Mouse (Mus musculus) megakaryocyte, embryonic 14.5 days (primary cell): ENCODE results near the gene Clcn1. TPM values are rescaled to one million over a fixed set of nuclear protein-coding genes. Genes with fewer than 3 reads are reported as not detected.

Source experiments
- H3K27me3 ChIP-seq: replicated peaks from 2 replicates; pipeline ENCODE3; 2012; ENCODE audit warnings: inconsistent platforms
- H3K36me3 ChIP-seq: replicated peaks from 2 replicates; pipeline ENCODE3; 2012; ENCODE audit warnings: low read length, inconsistent platforms, mixed read lengths
- H3K4me1 ChIP-seq: 2 replicates; pipeline ENCODE4 v1.6.1; 2012; ENCODE audit warnings: inconsistent platforms
- H3K4me3 ChIP-seq: replicated peaks from 2 replicates; pipeline ENCODE3; 2012; ENCODE audit warnings: moderate library complexity, mild to moderate bottlenecking, inconsistent platforms
- H3K9me3 ChIP-seq: 2 replicates; pipeline ENCODE4 v1.6.1; 2012; ENCODE audit warnings: inconsistent platforms
- FLI1 ChIP-seq: IDR thresholded peaks from 2 replicates; pipeline ENCODE4 v1.6.1; 2012; ENCODE audit warnings: low read length, inconsistent platforms, mixed read lengths
- GATA1 ChIP-seq: IDR thresholded peaks from 3 replicates; pipeline ENCODE4 v1.6.1; 2012; ENCODE audit warnings: mixed read lengths, low read length, inconsistent platforms, borderline replicate concordance
- polyA plus RNA-seq: library from polyadenylated mRNA; stranded (reverse); fragments of >175 nt; gene quantifications from 2 replicates; pipeline ENCODE4 v1.2.3, GENCODE M21; 2012; ENCODE audit warnings: low replicate concordance; ENCODE audit not compliant: insufficient read depth

Clcn1 gene
- polyA plus RNA-seq, 1 experiment = not detected

DNA sequence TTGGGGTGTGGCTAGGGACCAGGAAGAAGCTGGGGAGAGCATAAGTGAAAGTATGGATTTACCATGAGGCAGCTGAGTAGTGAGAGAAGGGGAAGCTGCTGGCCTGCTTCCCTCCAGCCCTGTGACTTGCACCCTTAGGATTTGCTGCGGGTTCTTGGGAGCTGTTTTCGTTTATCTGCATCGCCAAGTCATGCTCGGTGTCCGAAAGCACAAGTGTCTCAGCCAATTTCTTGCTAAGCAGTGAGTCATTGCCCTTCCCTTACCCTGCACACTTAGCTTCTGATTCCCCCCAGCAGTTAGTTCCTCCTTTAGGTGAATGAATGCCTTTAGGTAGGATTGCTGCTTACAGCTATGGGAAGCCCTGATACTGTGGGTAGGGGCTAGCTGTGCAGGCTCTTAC is 12.9 kb downstream of the Clcn1 start:
- H3K4me1 ChIP-seq = peaks cover 30% of the 10 kb centered on the region
- H3K36me3 ChIP-seq = no peaks in the 10 kb centered on the region
- H3K4me3 ChIP-seq = peak overlapping the region; percentile 86
- H3K9me3 ChIP-seq = no peaks in the 10 kb centered on the region
- H3K27me3 ChIP-seq = peaks cover 35% of the 10 kb centered on the region
- TF ChIP-seq GATA1 (no peak), FLI1 (no peak)

DNA sequence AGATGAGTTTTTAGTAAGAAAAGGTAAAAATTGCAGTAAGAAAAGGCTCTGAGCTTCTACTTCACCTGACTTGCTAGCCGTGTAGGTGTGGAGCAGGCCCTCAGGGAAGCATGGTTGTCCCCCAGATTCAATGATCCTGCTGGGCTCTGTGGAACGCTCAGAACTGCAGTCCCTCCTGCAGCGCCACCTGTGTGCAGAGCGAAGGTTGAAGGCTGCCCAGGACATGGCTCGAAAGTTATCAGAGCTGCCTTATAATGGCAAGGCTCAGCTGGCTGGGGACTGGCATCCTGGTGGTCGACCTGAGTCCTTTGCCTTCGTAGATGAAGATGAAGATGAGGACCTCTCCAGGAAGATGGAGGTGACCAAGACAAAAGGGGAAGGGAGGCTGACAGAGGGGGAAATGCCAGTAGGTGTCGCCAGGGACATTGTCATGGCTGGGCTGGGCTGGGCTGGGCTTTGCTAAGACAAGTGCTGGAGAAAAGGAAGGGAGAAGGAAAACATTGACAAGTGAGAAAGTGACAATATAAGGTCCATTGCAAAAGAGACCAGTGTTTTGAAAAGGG is 23.4 kb downstream of the Clcn1 start:
- peaks cover 33% of the 10 kb centered on the region for H3K27me3 ChIP-seq
- TF ChIP-seq GATA1 (no peak), FLI1 (no peak)
- H3K36me3 ChIP-seq = no peaks in the 10 kb centered on the region
- H3K4me3 ChIP-seq = no peak overlapping the region
- no peaks in the 10 kb centered on the region for H3K9me3 ChIP-seq
- peaks cover 15% of the 10 kb centered on the region for H3K4me1 ChIP-seq

DNA sequence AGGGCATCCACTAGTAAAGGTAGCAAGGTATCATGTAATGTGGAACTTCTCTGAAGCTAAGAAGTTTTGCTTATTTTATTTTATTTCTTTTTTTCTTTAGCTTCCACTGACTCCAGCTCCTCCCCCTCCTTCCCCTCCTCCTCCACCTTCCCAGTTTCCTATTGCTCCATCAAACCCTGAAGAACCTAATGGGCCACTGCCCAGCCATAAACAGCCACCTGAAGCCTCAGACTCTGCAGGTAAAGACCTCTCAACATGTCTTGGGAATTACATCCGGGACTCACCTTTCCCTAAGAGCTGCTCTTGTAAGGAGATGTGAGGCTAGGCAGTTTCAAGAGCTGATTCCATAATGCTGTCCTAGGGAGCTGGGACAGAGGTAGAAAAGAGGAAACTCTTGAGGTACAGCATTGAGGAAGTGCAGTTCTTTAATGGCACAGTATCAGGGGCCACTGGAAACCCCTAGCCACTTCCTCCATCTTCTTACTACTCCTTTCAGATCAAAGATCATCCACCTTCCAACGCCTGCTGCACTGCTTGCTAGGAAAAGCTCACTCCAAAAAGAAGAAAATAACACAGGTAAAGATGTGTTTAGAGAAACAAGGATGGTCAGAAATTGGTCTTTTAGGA is 24.1 kb downstream of the Clcn1 start:
- Histone ChIP-seq H3K27me3 (peaks cover 35% of the 10 kb centered on the region), H3K9me3 (no peaks in the 10 kb centered on the region), H3K4me1 (peaks cover 15% of the 10 kb centered on the region), H3K4me3 (no peak overlapping the region), H3K36me3 (no peaks in the 10 kb centered on the region)
- TF ChIP-seq GATA1 (no peak), FLI1 (no peak)

DNA sequence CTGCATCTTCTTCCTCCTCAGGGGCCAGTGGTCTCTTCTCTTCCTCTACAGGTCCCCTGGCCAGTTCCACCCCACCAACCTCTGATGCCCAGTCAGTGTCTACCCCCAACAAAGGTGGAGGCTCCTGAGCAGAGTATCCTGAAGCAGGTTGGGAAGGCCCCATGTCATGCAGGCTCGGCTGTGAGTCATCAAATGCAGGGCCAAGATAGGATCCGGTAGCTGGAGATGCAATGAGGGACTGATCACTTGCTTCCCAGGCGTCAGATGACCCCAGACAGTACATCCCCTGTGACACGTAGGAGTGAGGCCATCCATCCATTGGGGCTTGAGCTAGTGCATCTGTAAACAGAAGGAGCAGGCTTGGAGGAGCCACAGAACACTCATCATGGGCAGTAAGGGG is 31.8 kb downstream of the Clcn1 start:
- peaks cover 79% of the 10 kb centered on the region for H3K27me3 ChIP-seq
- no peak for TF ChIP-seq GATA1
- TF ChIP-seq FLI1 = no peak

DNA sequence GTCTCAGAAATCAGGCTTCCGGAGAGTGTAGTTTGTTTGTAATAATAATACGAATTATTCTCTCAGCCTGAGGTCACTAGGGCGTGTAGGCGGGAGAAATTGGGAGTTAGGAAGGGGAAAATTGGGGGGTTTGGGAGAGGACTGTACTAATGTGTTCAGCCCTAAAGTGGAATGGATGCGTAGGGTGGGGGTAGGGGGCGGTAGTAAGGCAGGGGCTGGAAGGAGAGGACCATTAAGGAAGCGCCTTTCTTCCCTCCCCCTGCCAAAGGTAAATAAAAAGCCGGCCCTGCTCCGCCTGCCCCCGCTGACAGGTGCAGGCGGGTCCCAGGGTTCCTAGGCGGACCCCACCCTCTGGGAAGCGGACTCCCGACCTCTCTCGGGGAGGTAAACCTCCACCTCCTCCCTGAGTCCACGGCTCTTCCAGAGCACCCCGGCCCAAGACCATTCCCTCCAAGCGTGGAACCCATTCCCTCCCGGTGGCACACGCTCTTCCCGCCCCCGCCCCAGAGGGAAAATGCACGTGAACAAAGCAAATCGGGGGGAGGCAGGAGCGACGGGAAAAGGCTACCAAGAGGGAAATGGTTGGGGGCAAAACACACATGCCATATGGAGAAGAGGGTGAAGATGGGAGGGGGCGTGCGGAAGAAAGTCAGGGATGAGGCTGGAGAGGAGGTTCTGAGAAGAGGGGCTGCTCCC is 37.0 kb downstream of the Clcn1 start:
- peaks cover 44% of the 10 kb centered on the region for H3K4me1 ChIP-seq
- peak overlapping the region; percentile 90 for H3K4me3 ChIP-seq
- TF ChIP-seq GATA1 (no peak), FLI1 (no peak)
- no peaks in the 10 kb centered on the region for H3K36me3 ChIP-seq
- H3K9me3 ChIP-seq = no peaks in the 10 kb centered on the region; the same call in 1 of the 2 replicates
- H3K27me3 ChIP-seq = peaks cover 58% of the 10 kb centered on the region

More for the DNA sequence above, 31.8 kb downstream of the Clcn1 start:
- H3K36me3 ChIP-seq = no peaks in the 10 kb centered on the region
- peaks cover 17% of the 10 kb centered on the region for H3K4me1 ChIP-seq
- H3K4me3 ChIP-seq = peak overlapping the region; percentile 10
- H3K9me3 ChIP-seq = no peaks in the 10 kb centered on the region; the same call in 1 of the 2 replicates

DNA sequence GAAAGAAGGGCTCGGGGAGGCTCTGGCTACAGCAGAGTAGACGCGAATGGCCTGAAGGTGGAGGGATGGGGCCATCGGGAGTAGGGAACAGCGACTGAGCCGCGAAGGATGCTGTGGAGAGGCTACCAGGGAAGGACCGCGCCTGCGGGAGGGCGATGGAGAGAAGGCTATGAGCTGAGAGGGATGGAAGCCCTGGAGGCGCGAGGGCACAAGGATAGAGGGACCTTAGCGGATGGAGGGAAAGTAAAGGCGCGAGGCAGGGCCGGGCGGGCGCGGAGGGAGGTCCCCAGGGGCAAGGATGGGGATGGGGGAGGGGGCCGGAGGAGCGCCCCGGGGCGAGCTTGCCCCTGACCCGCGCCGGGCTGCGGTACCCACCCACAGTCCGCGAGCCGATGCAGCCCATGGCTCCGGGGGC is 37.6 kb downstream of the Clcn1 start:
- Histone ChIP-seq H3K9me3 (no peaks in the 10 kb centered on the region; the same call in 1 of the 2 replicates), H3K36me3 (no peaks in the 10 kb centered on the region), H3K4me3 (peak overlapping the region; percentile 90), H3K4me1 (peaks cover 47% of the 10 kb centered on the region), H3K27me3 (peaks cover 54% of the 10 kb centered on the region)
- TF ChIP-seq FLI1 = no peak
- TF ChIP-seq GATA1 = no peak

DNA sequence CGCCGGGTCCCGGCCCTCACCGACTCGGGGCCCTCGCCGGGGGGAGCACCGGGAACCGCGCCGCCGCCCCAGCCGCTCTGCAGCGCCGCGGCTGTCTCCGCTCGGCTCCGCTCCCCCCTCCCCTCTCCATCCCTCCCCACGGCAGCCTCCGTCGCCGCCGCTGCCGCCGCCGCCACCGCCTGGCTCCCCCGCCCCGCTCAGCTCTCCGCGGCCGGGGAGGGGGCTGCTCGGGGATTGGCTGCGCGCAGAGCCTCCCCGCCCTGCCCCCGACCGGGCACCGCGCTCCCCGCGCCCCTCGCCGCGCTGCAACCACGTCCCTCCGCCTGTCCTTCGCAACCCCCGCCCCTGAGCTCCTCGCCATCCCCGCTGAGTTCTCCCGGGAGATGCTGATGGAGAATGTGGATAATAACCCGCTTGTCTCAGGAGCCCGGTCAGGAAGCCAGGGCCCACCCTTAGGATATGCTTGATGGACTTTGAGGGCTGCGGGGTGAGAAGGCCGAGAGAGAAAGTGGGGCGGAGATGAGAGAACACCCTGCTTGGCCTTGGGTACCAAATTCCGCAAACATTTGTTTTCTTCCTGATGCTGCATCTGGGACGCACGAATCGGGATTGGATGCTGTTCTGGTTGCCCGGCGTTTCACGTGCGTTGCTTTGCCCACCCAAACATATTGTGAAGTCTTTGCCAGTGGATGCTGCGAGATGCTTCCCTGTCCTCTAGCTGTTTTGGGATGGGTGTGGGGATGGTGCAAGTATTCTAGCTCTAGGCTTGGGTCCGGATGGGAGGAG is 38.2 kb downstream of the Clcn1 start, which contains the start of gene Fam131b:
Gene Fam131b (minus strand): TSS at position 162 of the 786 bp plus-strand sequence.
- Histone ChIP-seq H3K36me3 (no peaks in the 10 kb centered on the region), H3K27me3 (peaks cover 52% of the 10 kb centered on the region), H3K4me1 (peaks cover 47% of the 10 kb centered on the region), H3K9me3 (no peaks in the 10 kb centered on the region; the same call in 1 of the 2 replicates), H3K4me3 (peak within 1 kb of the TSS; percentile 90)
- TF ChIP-seq GATA1 (no peak), FLI1 (no peak)

DNA sequence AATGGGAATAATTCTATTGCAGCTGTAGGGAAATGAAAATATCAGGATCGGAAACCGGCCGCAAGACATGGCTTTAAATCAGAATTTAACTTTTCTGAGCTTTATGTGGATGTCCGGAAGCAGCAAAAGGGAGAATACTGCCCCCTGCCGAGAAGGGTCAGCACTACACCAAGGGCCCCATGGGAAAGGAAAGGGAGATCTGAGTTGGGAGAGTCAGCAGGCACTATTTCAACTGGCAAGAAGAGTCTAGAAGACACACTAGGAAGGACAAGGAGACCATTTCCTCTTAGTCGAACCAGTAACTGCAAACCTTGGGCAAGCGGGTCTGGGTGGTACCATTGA is 38.8 kb downstream of the Clcn1 start:
- Histone ChIP-seq H3K9me3 (no peaks in the 10 kb centered on the region; the same call in 1 of the 2 replicates), H3K27me3 (peaks cover 49% of the 10 kb centered on the region), H3K4me1 (peaks cover 47% of the 10 kb centered on the region), H3K4me3 (peak overlapping the region; percentile 90), H3K36me3 (no peaks in the 10 kb centered on the region)
- TF ChIP-seq GATA1 (no peak), FLI1 (no peak)

DNA sequence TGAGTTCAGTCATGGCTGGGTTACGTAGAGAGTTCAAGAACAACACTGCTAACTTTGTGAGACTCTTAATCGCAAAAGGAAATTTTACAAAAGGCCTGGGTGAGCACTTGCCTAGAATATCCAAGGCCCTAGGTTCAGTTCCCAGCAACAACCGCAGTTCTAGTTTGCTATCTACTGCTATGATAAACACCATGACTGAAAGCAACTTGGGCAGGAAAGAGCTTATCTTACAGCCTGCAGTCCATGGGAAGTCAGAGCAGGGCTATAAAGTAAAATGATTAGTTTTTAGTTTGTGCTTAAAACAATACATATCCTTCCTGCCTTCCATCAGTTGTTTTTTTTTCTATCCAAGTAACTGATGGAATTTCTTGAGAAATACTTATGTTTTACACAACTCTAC is 40.0 kb downstream of the Clcn1 start:
- Histone ChIP-seq H3K9me3 (no peaks in the 10 kb centered on the region; the same call in 1 of the 2 replicates), H3K27me3 (peaks cover 44% of the 10 kb centered on the region), H3K36me3 (no peaks in the 10 kb centered on the region), H3K4me1 (peaks cover 47% of the 10 kb centered on the region), H3K4me3 (no peak overlapping the region)
- TF ChIP-seq FLI1 = no peak

DNA sequence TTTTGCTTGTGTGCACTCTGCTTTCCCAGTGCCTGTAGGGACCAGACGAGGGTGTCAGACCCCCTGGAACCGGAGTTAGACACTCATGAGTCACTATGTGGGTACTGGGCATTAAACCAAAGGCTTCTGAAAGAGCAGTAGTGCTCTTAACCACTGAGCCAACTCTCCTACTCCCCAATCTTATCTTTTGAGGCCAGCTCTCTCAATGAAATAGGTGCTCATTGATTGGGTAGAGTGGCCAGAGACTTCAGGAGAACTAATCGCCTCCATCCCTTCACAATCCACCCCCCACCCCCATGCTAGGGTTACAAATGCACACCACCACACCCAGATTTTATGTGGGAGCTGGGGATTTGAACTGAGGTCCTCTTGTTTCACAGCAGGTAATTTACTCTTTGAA is 42.3 kb downstream of the Clcn1 start:
- Histone ChIP-seq H3K36me3 (no peaks in the 10 kb centered on the region), H3K4me1 (peaks cover 37% of the 10 kb centered on the region), H3K9me3 (peaks cover 8% of the 10 kb centered on the region; the same call in 1 of the 2 replicates), H3K27me3 (peaks cover 21% of the 10 kb centered on the region), H3K4me3 (no peak overlapping the region)
- TF ChIP-seq FLI1 (no peak), GATA1 (no peak)
